Mouse (Mus musculus) retina, adult 2 months (tissue): ENCODE measurements around the gene Schip1.

Experiments used
- DNase-seq: peaks from one replicate; pipeline ENCODE4 v3.0.0-alpha.2; 2012; ENCODE audit warnings: low read depth, low spot score

Schip1 gene

DNA sequence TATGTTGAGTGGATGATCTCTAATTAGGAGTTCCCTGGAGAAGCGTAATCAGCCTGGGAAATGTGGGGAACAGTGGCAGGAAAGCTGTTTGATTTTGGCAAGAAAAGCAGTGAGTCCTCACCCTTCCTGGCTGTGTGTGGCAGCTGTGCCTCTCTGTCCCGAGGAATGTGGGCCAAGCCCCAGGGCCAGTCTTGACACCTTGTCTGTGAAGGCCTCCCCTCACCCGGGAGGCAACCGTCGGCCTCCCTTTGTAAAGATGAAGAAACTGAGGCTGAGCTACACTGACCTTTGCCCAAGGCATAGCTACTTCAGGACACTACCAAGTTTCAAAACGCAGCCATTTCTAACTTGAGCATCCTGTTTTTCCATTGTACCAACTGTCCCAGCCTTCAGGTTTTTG, 481.3 kb downstream of the Schip1 start:
- no peak for DNase-seq

DNA sequence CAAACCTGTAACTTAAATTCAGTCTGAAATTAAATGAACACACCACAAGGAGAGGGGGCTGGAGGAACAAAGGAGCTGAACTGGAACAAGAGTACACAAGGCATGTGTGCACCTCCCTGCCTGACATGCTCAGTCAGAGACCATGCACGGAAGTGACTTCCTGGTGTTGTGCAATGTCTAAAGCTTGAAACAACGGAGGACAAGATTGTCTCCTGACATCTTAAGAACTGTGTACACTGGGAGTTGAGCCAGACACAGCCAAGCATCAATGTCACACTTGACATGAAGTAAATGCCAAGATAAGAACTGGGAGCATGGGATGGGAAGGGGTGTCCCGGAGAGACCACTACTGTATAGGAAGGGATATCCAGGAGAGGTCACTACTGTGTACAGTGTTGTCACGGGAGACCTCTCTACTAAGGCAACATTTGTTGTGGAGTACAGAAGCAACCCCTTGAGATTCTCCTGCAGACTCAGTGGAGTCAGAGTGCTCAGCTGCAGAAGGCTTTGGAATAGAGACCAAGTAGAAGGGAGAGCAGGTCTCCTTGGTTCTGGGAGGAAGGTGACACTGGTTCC, 490.6 kb downstream of the Schip1 start:
- no peak for DNase-seq

DNA sequence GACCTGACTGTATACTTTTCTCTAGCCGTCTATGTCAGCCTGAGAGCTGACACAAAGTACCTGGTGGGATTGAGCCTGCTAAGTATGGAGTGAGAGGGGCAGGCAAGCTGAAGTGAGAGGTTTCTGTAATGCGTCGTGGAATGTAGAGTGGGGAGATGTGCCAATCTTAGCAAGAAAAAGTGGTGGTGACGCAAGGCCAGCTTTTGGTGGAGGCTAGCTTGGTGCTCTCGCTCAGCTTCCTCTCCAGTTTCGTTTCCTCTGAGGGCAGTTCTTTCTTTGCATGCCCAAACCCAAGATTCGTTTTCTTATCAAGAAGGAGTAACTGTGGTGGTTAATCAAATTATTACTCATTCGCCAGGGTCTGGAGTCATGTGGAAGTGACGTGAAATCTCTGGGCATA, 492.3 kb downstream of the Schip1 start:
- DNase-seq = no peak

DNA sequence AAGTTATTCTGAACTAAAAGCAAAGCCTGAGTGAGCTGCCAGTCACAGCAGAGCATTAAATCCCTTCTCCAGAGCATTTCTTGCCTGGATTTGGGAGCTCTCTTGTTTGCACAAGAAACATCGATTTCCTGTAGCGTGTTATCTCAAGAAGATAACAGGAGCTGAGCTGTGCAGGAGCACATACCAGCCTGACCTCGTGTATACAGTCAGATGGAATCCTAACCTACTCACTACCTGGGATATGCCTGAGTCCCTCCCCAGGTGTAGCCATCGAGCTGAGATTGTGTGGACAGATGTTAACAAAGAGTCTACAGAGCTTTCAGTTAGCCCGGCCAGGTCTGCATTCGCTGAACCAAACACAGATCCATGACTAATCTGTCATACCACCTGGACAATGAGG, 494.1 kb downstream of the Schip1 start:
- DNase-seq = no peak

DNA sequence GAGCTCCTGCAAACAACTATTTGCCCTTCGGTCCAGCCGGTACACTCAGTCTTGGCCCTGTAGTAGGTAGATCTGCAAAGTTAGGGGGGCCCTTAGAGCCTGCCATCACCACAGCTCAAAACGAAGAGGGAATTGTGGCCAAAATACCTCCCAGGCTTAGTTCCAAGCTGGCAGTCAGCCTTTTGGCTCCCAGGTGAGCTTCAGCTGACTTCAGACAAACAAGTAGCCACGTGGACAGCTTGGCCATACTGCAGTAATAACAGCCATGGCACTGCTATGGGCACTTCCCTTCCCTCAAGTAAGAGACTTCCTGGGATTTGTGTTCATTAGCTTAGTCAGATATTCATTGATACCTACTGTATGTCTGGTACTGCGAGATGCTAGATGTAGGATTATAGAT, 495.5 kb downstream of the Schip1 start:
- no peak for DNase-seq

DNA sequence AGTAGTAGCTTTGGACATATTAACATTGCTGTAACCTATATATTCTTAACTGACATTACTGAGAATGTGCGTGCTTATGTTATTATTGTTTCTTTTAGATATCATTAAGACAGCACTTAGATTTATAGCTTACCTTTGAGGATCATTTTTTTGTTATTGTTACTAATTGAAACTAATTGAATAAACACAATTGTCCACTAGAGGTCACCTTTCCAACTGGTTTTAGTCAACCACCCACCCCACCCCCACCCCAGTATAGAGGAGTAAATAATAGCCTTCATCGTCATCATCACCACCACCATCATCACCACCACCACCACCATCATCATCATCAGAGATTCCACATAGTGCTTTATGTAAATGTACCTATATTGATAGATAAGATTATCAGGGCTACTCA, 498.2 kb downstream of the Schip1 start:
- DNase-seq = no peak

DNA sequence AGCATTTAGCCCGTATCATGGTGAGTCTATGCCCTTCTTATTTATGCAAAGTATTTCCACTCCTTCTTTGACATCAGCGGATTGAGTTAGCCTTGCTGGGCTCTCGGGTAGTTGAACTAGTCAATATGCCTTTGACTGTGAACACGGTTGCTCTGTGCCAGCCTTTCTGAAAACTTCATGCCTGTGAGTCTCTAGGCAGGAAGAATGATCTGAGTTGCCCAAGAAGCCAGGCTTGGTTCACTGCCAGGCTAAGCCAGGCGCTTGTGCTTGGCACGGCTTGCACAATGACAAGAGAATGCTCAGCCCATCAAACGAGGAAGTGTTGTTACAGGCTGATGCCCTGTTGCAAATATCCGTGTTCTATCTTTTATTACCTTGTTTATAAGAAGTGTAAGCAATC, 499.3 kb downstream of the Schip1 start:
- DNase-seq = no peak

DNA sequence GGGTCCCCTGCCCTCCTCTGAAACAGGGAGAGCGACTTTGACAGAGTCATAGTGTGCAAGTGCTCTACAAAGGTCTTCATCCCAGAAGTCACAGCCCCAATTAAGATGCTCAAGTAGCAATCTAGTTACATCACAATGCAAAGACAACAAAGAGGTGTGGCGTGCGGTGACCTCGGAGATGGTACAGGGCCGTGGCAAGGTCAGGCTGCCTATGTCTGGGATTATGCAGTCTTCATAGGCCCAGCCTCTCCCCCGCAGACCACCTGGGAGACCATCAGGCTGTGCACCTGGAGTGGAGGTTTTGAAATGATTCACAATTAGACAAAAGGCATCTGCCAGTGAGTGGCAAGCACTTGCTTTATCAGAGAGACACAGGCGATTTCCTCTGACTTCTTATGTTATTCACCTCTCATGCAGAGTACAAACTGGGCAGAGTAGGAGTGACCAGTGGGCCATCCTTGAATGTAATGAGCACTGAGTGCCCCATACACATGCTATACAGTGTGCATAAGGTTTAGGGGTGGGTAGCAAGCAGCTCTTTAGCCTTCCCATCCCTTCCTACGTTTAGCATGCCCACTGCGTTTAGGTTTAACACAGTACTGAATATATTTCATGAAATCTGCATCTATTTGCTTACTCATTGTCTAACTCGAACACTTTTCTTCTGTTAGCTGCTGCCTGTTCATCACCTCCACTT, 500.5 kb downstream of the Schip1 start:
- no peak for DNase-seq

DNA sequence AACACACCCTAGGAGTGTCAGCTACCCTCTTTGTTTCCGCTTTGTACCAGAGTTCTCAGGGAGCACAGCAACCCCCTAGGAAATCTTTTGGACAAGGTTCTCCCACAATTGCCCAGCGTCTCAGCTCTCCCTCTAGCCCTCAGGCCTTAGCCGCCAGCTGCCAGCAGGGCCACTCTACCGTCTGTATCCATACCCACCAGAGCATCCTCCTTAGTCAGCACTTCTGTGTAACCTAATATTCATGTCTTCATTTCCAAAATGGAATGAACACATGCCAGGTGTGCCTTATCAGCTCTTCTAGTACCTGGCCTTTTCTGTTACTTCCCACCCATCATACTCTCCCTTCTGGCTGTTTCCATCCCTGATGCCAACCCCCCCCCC, 501.1 kb downstream of the Schip1 start:
- no peak for DNase-seq

DNA sequence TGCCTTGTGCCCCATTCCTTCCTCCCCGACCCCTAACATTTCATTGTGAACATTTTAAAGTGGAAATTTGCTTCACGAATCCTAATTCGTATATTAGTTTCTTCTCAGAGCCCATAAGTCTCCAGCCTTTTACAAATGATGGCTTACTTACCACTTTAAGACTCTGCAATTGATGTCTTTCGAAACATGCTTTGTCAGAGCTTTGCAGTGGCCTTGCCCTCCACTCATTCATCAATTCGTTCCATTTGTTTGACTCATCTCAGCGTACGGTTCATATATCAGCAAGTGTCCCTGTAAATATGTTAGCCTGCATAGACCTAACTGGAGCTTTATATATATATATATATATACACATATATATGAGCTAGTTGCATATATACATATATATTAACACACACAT, 503.0 kb downstream of the Schip1 start:
- DNase-seq = no peak

DNA sequence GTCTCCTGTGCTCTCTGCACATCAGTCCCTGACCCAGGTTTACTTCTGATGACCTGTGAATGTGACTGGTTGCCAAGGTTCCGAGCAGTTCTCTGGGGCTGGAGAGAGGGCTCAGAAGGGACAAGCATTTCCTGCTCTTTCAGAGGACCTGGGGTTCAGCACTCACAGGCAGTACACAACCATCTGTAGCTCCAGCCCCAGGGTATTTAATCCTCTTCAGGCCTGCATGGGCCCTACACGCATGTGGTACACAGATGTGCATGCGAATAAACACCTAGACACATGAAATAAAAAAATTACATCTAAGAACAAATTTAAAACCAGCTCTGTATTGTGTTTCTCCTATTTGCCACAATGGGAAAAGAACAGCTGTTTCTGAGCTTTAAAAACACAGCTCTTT, 503.5 kb downstream of the Schip1 start:
- DNase-seq = no peak

DNA sequence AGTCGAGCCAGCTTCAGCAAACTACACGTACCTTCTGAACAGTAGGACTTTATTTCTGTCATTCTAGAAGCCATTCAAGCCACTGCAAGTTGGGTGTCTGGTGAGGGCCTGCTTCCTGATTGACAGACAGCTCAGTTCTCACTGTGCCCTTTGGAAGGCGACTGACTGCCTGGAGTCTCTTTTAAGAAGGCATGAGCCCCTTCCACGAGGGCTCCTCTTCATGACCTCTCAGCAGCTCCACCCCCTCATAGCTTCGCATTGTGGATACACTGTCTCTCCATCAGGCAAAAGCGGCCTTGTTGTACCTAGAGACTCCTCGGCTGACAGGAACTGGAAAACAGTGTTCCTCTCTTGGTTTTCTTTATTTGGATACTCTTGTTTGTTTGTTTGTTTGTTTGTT, 504.1 kb downstream of the Schip1 start:
- DNase-seq = no peak

DNA sequence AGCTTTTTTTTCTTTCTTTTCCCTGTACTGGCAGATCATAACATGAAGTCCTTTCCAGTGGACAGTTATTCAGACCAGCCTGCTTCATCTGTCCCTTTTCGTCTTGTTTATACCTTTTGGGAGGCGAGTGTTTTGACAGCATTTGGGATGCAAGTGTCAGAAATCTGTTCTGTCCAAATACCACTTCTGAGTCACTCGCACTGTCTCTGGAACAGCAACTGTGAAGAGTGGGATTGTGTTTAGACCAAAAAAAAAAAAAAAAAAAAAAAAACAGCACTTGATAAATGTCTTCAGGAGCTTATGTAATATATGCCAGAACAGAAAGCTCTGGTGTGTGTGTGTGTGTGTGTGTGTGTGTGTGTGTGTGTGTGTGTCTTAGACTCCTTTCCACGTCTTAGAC, 505.7 kb downstream of the Schip1 start:
- DNase-seq = no peak

DNA sequence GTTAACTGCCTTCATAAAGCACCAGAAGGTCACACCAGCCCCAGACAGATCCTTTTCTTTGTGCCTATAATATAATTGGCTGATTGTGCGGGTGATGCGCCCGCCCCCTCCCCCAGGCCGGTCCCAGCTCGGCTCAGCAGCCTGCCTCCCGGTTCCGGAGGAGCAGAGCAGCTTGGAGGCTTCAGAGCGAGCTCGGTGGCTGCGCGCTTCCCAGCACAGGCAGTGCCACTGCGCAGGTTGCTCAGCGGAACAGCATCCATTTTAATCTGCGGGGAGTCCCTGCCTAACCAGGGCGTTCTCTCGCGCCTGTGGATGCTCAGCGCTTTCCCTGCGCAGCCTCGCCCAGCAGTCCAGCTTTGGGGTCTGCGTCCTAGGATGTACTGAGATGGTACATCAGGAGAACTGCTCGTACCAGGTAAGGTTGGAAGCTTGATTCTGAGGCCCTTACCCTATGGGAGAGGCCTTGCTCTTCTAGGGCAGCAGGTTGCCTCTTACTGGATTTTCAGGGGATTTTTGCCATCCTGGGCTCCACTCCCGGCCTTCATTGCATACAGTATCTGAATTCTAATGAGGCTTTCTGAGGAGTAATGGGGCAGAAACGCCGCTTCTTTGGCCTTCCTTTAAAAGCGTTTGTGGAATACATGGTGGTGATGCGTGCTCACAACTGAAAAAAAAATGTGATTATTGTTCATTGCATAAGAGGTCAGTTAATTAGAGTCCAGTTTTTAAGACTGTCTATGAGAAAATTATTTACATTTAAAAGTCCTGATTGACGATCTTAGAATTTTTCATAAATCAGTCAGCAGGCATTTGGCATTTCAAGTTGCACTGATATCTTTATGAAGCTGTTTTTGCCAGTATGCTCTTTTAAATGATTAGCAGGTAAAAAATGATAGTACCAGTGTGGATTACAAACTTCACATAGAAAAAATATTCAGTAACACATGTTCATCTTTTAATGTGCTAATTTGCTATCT, 507.9 kb downstream of the Schip1 start:
- peak; percentile 29 for DNase-seq

DNA sequence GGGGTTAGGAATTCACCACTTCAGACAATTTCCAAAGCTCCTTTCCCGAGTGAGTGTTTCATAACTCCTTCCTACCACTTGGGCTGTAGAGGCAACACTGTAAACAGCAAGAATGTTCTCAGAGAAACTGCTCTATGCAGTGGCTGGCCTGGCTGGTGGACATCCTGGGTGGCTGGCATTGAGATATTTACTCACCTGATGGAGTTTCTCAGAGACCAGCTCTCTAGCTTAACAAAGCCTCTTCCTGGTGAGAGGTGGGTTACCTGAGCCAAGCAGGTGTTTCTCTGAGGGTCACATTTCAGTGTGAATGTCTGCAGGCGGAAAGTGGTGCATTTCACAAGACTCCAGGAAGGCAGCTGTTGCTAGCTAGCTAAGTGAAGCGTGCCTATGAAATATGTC, 508.6 kb downstream of the Schip1 start:
- DNase-seq = no peak

DNA sequence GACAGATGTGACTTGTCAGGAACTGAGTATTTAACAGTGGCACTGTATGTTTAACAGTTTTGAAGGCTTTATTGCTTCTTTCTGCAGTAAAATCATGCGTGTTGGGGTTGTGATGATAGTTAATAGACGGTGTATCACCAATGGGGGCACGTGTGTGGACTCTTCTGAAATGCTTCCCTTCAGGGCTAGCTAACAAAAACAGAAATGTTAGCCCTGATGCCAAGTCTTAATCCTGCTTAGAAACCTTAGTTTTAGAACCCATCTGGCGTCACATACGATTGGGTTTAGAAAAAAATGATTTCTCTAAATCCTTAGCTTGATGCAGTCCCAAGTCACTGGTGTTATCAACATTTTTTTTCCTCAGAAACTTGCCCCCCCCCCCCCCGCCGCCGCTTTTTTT, 509.5 kb downstream of the Schip1 start:
- DNase-seq = no peak

DNA sequence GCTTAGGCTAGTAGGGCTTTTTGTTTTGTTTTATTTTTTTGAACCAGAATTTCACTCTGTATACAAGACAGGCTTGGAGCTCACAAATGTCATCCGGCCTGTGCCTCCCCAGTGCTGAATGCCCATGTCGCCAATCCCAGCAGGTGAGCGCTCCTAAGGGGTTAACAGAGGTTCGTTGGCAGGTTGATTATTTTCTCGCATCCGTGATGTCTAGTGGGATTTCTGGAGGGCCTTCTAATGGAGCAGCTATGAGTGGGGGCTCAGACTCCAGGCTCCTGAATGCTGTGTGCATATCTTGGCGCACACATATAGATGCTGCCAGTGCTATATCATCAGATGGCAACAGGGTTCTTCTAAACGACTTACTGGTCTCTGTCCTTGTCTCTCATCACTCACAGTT, 510.0 kb downstream of the Schip1 start:
- no peak for DNase-seq

DNA sequence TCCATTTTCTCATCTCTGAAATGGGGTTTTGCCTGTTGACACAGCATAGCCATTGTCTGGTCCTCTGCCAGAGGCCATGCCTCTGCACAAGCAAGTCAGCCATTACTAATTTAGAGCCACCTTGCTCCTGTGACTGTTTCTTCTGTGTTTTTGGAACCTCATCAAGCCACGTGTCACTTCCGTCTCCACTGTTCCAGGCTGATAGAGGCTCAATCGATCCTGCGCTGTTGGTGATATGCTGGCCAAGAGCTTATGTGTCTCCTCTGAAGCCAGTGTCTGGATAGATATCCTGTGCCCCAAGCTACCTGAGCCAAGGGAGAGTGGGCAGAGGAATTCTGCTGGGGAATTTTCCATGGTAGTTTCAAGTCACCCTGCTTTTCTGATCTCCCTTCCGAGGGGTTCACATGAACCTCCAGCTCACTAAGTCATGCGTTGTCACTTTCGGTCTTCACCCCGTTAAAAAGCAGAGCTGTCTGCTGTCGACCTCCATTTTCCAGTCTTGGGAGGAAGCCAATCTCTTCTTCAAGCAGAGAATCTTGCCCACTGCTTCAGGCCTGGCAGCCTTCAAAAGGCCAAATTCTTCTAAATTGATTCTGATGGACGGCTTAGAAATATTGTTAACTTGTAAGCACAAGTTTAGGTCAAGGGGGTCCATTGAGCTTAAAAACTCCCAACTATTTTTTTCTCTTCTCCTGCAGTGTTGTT, 511.2 kb downstream of the Schip1 start:
- no peak for DNase-seq

DNA sequence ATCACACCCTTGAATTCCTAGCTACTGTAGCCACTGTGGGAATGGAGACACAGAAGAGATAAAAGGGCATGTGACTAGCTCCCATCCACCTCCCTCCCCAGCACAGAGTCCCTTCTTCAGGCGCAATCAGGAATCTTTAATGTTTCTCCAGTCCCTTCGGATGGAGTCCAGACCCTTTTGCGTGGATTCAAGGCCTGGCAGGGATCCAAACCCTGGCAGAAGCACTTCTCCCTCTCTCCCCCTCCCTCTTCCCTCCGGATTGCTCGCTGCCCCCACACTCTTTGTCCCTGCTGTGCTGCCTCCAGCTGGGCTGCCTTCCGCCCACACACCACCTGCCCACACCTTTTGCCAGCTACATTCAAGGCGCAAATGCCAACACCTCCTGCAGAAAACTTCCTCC, 511.8 kb downstream of the Schip1 start:
- DNase-seq = no peak

DNA sequence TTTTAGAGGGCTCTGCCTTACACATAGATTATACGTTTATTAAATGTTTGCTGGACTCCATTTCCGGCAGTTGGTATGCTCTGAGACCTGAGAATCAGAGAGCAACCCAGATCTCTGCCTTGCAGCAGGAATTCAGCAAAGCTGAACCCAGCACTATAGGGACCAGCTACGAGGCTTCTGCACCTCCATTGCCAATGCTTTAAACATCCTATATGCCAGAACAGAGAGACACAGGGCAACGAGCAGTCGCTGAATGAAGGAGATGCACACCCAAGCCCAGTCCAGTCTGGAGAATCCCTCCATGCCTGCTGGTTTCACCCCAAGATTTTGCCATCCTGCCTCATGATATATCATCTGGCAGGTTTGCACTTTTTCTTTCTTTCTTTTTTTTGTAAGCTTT, 512.3 kb downstream of the Schip1 start:
- no peak for DNase-seq

DNA sequence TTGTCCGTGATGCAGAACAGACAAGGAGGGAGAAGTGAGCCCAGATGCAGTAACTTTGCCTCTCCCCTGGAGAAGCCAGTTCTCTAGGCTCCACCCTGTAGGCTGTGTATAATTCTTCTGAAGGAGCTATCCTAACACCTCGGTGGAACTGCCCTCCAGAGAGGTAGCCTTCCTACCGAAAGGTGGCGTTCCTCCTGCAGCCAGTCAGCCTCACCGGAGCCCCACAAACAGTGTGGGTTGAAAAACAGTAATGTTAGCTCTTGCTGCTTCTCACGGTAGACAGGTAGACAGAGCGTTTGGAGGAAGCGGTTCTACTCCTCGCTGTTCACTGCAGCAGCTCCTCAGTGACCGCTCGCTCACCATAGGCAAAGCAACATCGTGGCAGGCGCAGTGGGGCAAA, 517.0 kb downstream of the Schip1 start:
- no peak for DNase-seq

DNA sequence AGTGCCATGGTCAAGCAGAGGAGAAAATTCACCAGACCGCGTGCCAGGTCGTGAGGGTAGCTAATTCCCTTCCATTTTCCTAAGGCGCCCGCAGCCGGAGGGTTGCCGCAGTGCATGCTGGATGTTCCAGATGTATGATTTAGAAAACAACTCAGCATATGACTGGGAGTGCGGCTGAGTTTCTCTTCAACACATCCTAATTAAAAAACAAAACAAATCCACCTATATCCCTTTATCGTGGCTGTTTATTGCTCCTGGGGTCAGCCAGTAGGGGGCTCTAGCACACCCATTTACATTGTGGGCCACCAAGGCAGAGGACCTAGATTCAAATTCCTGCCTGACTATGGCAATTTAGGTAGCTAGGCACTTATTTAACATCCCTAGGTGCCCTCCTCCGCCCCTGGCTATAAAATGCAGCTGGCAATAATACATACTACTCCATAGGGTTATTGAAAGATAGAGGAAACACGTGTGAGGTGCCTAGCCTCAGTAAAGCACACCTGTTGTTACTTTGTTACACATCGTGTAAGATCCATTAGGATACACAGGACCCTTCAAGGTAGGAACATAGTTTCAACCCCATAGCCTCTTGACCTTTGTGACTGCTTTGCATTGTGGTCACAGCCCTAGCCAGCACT, 517.6 kb downstream of the Schip1 start:
- DNase-seq = no peak
